Mouse (Mus musculus) ES-E14 (cell line): ENCODE measurements around the gene Ppp3ca.

Source experiments
- HCFC1 ChIP-seq: IDR thresholded peaks from 2 replicates; pipeline ENCODE4 v1.6.1; 2012; ENCODE audit warnings: low read length, inconsistent platforms, borderline replicate concordance; ENCODE audit not compliant: insufficient read depth
- ZNF384 ChIP-seq: IDR thresholded peaks from 2 replicates; pipeline ENCODE4 v1.6.1; 2012; ENCODE audit warnings: low read depth, low read length, inconsistent platforms

- TF ChIP-seq HCFC1 (no peak), ZNF384 (no peak)
These were observed 82.3 kb downstream of the Ppp3ca start for GRCm38 (mm10) chr3:136752126-136752716.
